Mouse (Mus musculus) forebrain, embryonic 15.5 days (tissue): Measurements from ENCODE around the gene Kif26b. TPM values are rescaled to one million over a fixed set of nuclear protein-coding genes. Genes with fewer than 3 reads are reported as not detected.

Experiments used
- ATAC-seq: fragments of 200-750 bp; cut with Nextera tagmentation; replicated peaks from 2 replicates; pipeline ENCODE4 v1.8.0; 2017; ENCODE audit warnings: mild to moderate bottlenecking, moderate TSS enrichment, moderate library complexity
- H3K27ac ChIP-seq: fragments of 300-500 bp; sonication (generic); replicated peaks from 2 replicates; pipeline ENCODE4 v1.5.1; 2015; ENCODE audit warnings: mild to moderate bottlenecking, inconsistent platforms
- H3K27me3 ChIP-seq: fragments of 300-500 bp; sonication (generic); 2 replicates; pipeline ENCODE4 v1.6.1; 2015; ENCODE audit warnings: inconsistent platforms
- H3K36me3 ChIP-seq: fragments of 300-500 bp; sonication (generic); 2 replicates; pipeline ENCODE4 v1.6.1; 2015; ENCODE audit warnings: mild to moderate bottlenecking, inconsistent platforms
- H3K4me1 ChIP-seq: fragments of 300-500 bp; sonication (generic); 2 replicates; pipeline ENCODE4 v1.6.1; 2015; ENCODE audit warnings: inconsistent platforms
- H3K4me2 ChIP-seq: fragments of 300-500 bp; sonication (generic); replicated peaks from 2 replicates; pipeline ENCODE4 v1.6.1; 2015; ENCODE audit warnings: mild to moderate bottlenecking, inconsistent platforms
- H3K4me3 ChIP-seq: fragments of 300-500 bp; sonication (generic); 2 replicates; pipeline ENCODE4 v1.5.1; 2015; ENCODE audit warnings: mild to moderate bottlenecking, inconsistent platforms
- H3K9ac ChIP-seq: fragments of 300-500 bp; sonication (generic); replicated peaks from 2 replicates; pipeline ENCODE4 v1.6.1; 2015; ENCODE audit warnings: mild to moderate bottlenecking, inconsistent platforms
- H3K9me3 ChIP-seq: fragments of 300-500 bp; sonication (generic); 2 replicates; pipeline ENCODE4 v1.6.1; 2016; ENCODE audit warnings: inconsistent platforms
- WGBS: fragments of 180-500 bp; shearing (Covaris S2); methylation state at CpG from one replicate; pipeline ENCODE4 v1.1.7; 2015; ENCODE audit warnings: mixed read lengths; 5-methylcytosine and 5-hydroxymethylcytosine counted together
- polyA plus RNA-seq: library from polyadenylated mRNA; unstranded; fragments of >200 nt; fragmentation: Nextera tagmentation; extraction: Ambion mirVana; gene quantifications from 2 replicates; pipeline ENCODE4 v1.2.1, GENCODE M21; 2015

The Kif26b gene
- polyA plus RNA-seq, 1 experiment from 2014 or later = 4.3 TPM

DNA sequence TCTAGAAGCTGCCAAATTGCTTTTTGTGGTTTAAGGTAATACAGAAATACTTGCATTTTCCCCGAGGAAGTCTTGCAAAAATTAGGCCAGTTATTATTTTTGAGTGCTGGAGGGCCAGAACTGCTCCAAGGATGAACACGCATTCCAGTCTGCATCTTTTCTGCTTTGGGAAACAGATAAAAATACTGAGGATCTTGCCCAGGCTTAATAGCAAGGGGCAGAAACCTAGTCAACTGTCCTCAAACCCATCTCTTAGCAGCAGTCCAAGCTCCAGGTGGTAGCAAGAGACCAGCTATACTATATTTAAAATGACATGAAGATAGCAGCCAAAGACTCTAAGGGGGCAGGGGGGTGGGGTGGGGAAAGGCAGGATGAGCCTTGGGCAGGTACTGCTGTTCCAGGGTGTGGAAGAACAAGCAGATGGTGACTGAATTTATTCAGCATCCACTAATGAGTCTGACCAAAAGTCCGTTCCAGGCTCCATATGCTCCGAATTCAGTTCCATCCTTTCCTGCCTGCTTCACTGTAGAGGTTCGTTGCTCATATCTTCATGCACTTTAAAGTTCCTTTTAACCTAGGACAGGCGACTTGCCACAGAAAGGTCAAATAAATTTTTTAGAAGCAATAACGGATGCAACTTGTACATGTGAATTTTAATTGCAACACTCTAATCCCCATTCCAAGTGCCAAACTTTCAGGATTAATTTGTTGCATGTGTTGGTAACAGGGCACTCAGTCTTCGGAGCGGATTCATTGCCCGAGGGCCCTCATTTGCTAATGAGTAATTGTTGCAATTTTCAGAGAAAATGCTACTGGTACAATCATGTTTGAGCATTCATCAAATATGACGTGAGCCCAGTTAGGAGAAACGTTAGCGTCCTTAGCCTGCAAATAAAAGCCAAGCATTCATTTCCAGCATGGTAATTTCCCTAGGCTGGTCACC lies 218.6 kb downstream of the Kif26b start:
- WGBS = 50% methylated on average over 13 of the region's 13 CpGs
- Histone ChIP-seq H3K9me3 (no peaks in the 10 kb centered on the region; the same call in 1 of the 2 replicates), H3K27ac (no peak overlapping the region)

DNA sequence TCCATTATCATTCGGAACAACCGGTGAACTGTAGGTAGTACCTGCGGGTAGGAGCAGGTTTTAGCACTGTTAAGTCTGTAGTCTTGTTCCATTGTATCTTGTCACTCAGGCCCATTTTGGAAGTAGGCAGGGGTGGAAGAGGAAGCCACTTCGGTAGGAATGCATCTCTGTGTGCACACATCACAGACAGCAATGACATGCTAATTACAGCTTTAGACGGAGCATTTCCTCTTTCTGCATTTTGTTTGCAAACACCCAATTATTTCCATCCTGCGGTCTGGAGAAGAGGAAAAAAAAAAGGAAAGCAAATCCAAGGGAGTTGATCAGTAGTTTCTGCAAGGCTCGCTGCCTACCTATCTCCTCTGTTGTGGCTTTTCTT lies 219.3 kb downstream of the Kif26b start:
- H3K27ac ChIP-seq = no peak overlapping the region
- WGBS = 42% methylated on average over 7 of the region's 7 CpGs
- H3K9me3 ChIP-seq = no peaks in the 10 kb centered on the region; the same call in 1 of the 2 replicates
- H3K9ac ChIP-seq = no peak overlapping the region
- no peaks in the 10 kb centered on the region for H3K36me3 ChIP-seq
- no peaks in the 10 kb centered on the region for H3K27me3 ChIP-seq
- H3K4me1 ChIP-seq = peaks cover 11% of the 10 kb centered on the region
- peak; percentile 29; the same call in 1 of the 2 replicates for ATAC-seq
- H3K4me3 ChIP-seq = no peak overlapping the region
- no peak overlapping the region for H3K4me2 ChIP-seq

More for the DNA sequence above, 218.6 kb downstream of the Kif26b start:
- no peaks in the 10 kb centered on the region for H3K27me3 ChIP-seq
- no peak overlapping the region for H3K9ac ChIP-seq
- H3K4me1 ChIP-seq = peaks cover 11% of the 10 kb centered on the region
- no peaks in the 10 kb centered on the region for H3K36me3 ChIP-seq
- no peak overlapping the region for H3K4me2 ChIP-seq
- no peak overlapping the region for H3K4me3 ChIP-seq
- peak; percentile 63 for ATAC-seq

DNA sequence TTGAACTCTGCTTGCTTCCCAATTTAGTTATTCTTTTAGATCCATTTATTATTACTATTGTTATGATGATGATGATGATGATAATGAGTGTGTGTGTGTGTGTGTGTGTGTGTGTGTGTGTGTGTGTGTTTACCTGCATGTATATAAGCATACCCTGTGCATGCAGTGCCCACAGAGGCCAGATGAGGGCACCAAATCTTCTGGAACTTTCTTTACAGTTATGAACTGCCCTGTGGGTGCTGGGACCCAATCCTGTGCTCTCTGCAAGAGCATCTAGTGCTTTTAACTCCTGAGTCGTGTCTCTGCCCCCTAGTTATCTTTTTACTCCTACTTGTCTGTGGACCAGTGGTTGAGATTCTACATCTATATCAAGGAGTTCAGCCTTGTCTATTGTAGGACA lies 219.7 kb downstream of the Kif26b start:
- H3K9ac ChIP-seq = no peak overlapping the region
- no peaks in the 10 kb centered on the region for H3K27me3 ChIP-seq
- ATAC-seq = no peak
- no peaks in the 10 kb centered on the region; the same call in 1 of the 2 replicates for H3K9me3 ChIP-seq
- WGBS = 96% methylated on average over 1 of the region's 1 CpGs
- H3K4me1 ChIP-seq = peaks cover 11% of the 10 kb centered on the region
- no peak overlapping the region for H3K4me3 ChIP-seq
- H3K36me3 ChIP-seq = no peaks in the 10 kb centered on the region
- no peak overlapping the region for H3K27ac ChIP-seq
- no peak overlapping the region for H3K4me2 ChIP-seq

DNA sequence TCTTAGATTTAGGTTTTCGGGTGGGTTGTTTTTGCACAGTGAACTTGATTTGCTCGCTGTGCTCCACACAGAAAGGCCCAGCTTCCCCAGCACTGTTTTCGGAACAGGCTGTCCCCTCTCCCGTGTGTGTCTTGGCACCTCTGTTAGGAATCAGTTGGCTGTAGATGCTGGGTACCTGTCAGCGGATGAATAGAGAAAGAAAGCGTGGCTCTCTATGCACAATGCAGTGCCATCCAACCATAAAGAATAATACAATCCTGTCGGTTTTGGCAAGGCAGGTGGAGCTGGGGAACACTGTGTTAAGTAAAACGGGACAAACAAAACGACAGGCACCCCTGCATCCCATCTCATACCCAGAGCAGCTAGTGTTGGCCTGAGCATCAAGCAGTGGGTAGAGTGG lies 220.9 kb downstream of the Kif26b start:
- Histone ChIP-seq H3K4me1 (peaks cover 11% of the 10 kb centered on the region), H3K27ac (no peak overlapping the region), H3K9me3 (no peaks in the 10 kb centered on the region; the same call in 1 of the 2 replicates), H3K36me3 (no peaks in the 10 kb centered on the region), H3K9ac (no peak overlapping the region), H3K4me2 (no peak overlapping the region), H3K27me3 (no peaks in the 10 kb centered on the region), H3K4me3 (no peak overlapping the region)
- 71% methylated on average over 9 of the region's 9 CpGs for WGBS
- ATAC-seq = no peak

DNA sequence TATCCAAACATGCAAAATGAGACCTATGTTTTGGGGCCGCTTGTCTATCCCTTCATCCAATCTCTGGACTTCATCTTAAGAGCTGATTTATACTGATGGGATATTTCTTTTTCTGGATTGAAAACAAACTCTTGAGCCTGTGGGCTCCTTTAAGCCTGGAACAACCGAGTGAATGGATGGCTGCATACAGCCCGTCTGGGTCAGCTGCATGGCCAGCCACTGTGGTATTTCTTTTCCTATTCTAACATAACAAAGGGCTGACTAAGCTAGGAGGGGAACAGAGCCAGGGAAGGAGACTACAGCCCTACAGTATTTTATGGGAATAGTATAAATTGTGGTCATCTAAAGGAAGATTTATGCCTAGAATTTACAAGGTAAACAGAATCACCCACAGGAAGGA lies 229.5 kb downstream of the Kif26b start:
- Histone ChIP-seq H3K9me3 (no peaks in the 10 kb centered on the region), H3K36me3 (no peaks in the 10 kb centered on the region), H3K27ac (no peak overlapping the region), H3K27me3 (no peaks in the 10 kb centered on the region), H3K4me1 (no peaks in the 10 kb centered on the region), H3K4me2 (no peak overlapping the region), H3K9ac (no peak overlapping the region), H3K4me3 (no peak overlapping the region)
- no peak for ATAC-seq
- WGBS = 38% methylated on average over 3 of the region's 3 CpGs

- 73% methylated on average over 3 of the region's 3 CpGs for WGBS
- H3K4me2 ChIP-seq = no peak overlapping the region
- H3K27me3 ChIP-seq = no peaks in the 10 kb centered on the region
- no peaks in the 10 kb centered on the region for H3K36me3 ChIP-seq
- ATAC-seq = no peak
- no peaks in the 10 kb centered on the region for H3K4me1 ChIP-seq
- H3K9me3 ChIP-seq = no peaks in the 10 kb centered on the region
- no peak overlapping the region for H3K9ac ChIP-seq
- no peak overlapping the region for H3K27ac ChIP-seq
- no peak overlapping the region for H3K4me3 ChIP-seq
Observed at GRCm38 (mm10) chr1:178762125-178762741, 233.3 kb downstream of the Kif26b start.

- no peaks in the 10 kb centered on the region for H3K36me3 ChIP-seq
- no peak for ATAC-seq
- no peaks in the 10 kb centered on the region for H3K4me1 ChIP-seq
- no peak overlapping the region for H3K9ac ChIP-seq
- H3K4me2 ChIP-seq = no peak overlapping the region
- no peaks in the 10 kb centered on the region for H3K27me3 ChIP-seq
- no peaks in the 10 kb centered on the region for H3K9me3 ChIP-seq
- no peak overlapping the region for H3K4me3 ChIP-seq
- 57% methylated on average over 4 of the region's 4 CpGs for WGBS
- H3K27ac ChIP-seq = no peak overlapping the region
Observed at GRCm38 (mm10) chr1:178764914-178765313, 236.0 kb downstream of the Kif26b start.

DNA sequence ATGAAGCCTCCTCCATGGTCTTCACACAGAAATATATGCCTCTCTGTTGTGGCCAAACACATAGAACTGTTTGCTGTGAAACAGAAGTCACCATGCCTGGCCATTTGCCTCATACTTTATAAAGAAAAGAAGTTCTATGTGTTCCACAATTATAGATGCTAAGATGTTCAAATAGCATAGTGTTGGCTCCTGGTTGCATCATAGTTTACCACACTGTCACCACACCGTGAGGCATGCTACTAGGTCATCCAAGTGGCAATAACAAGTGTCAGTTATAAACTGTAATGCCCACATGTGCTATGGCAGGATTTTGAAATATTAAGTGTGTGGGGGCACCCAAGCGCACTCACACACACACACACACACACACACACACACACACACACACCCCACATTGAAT lies 236.7 kb downstream of the Kif26b start:
- no peaks in the 10 kb centered on the region for H3K27me3 ChIP-seq
- H3K4me2 ChIP-seq = no peak overlapping the region
- H3K9me3 ChIP-seq = no peaks in the 10 kb centered on the region
- no peak overlapping the region for H3K4me3 ChIP-seq
- no peak for ATAC-seq
- no peaks in the 10 kb centered on the region for H3K4me1 ChIP-seq
- H3K27ac ChIP-seq = no peak overlapping the region
- 69% methylated on average over 2 of the region's 2 CpGs for WGBS
- H3K9ac ChIP-seq = no peak overlapping the region
- H3K36me3 ChIP-seq = no peaks in the 10 kb centered on the region

GRCm38 (mm10) chr1:178768976-178769375 lies 240.1 kb downstream of the Kif26b start:
- Histone ChIP-seq H3K4me3 (no peak overlapping the region), H3K9ac (no peak overlapping the region), H3K27me3 (no peaks in the 10 kb centered on the region), H3K4me2 (no peak overlapping the region), H3K36me3 (no peaks in the 10 kb centered on the region), H3K4me1 (no peaks in the 10 kb centered on the region), H3K27ac (no peak overlapping the region), H3K9me3 (no peaks in the 10 kb centered on the region)
- no peak for ATAC-seq
- 88% methylated on average over 4 of the region's 4 CpGs for WGBS

- Histone ChIP-seq H3K27ac (no peak overlapping the region), H3K4me2 (no peak overlapping the region), H3K9ac (no peak overlapping the region), H3K36me3 (no peaks in the 10 kb centered on the region), H3K4me1 (no peaks in the 10 kb centered on the region), H3K9me3 (no peaks in the 10 kb centered on the region), H3K4me3 (no peak overlapping the region), H3K27me3 (no peaks in the 10 kb centered on the region)
- ATAC-seq = no peak
- WGBS = 83% methylated on average over 6 of the region's 6 CpGs
Observed at GRCm38 (mm10) chr1:178769988-178770387, 241.1 kb downstream of the Kif26b start.

- no peaks in the 10 kb centered on the region for H3K36me3 ChIP-seq
- no peak overlapping the region for H3K4me2 ChIP-seq
- no peaks in the 10 kb centered on the region for H3K4me1 ChIP-seq
- H3K9me3 ChIP-seq = no peaks in the 10 kb centered on the region
- no peak overlapping the region for H3K27ac ChIP-seq
- no peaks in the 10 kb centered on the region for H3K27me3 ChIP-seq
- no peak overlapping the region for H3K4me3 ChIP-seq
- peak; percentile 35; the same call in 1 of the 2 replicates for ATAC-seq
- 69% methylated on average over 5 of the region's 7 CpGs for WGBS
- H3K9ac ChIP-seq = no peak overlapping the region
Observed at GRCm38 (mm10) chr1:178770626-178771362, 241.9 kb downstream of the Kif26b start.

GRCm38 (mm10) chr1:178779742-178780141 lies 250.8 kb downstream of the Kif26b start:
- H3K27me3 ChIP-seq = no peaks in the 10 kb centered on the region
- no peak overlapping the region for H3K4me2 ChIP-seq
- H3K9me3 ChIP-seq = no peaks in the 10 kb centered on the region
- H3K27ac ChIP-seq = no peak overlapping the region
- no peaks in the 10 kb centered on the region for H3K36me3 ChIP-seq
- ATAC-seq = no peak
- no peaks in the 10 kb centered on the region for H3K4me1 ChIP-seq
- WGBS = 5% methylated on average over 2 of the region's 2 CpGs
- H3K9ac ChIP-seq = no peak overlapping the region
- no peak overlapping the region for H3K4me3 ChIP-seq
